Mouse (Mus musculus): ENCODE results near the gene Efnb2.

Gene Efnb2

GRCm38 (mm10) chr8:8661103-8661758, at the start of gene Efnb2:
Efnb2 (minus strand) TSS chr8:8661242.
- DNase-seq (ENCODE audit: inconsistent ontology term): peak; percentile 99

GRCm38 (mm10) chr8:8704813-8705212, 43.8 kb upstream of the Efnb2 start:
- DNase-seq (ENCODE audit: inconsistent ontology term): peak; percentile 19

- no peak for DNase-seq (ENCODE audit: inconsistent ontology term)
Observed at GRCm38 (mm10) chr8:8703668-8704067, 42.6 kb upstream of the Efnb2 start.

GRCm38 (mm10) chr8:8700821-8701220, 39.8 kb upstream of the Efnb2 start:
- no peak for DNase-seq (ENCODE audit: inconsistent ontology term)

- DNase-seq (ENCODE audit: inconsistent ontology term): no peak
Observed at GRCm38 (mm10) chr8:8700229-8700628, 39.2 kb upstream of the Efnb2 start.

- DNase-seq (ENCODE audit: inconsistent ontology term): peak; percentile 96
Observed at GRCm38 (mm10) chr8:8690146-8691092, 29.4 kb upstream of the Efnb2 start, which contains the start of gene Arglu1. Arglu1 (minus strand) TSS chr8:8690521.

GRCm38 (mm10) chr8:8689454-8690145, 28.6 kb upstream of the Efnb2 start:
- peak; percentile 77 for DNase-seq (ENCODE audit: inconsistent ontology term)

GRCm38 (mm10) chr8:8688823-8689453, 27.9 kb upstream of the Efnb2 start:
- no peak for DNase-seq (ENCODE audit: inconsistent ontology term)

- DNase-seq (ENCODE audit: inconsistent ontology term): no peak
Observed at GRCm38 (mm10) chr8:8685517-8685916, 24.5 kb upstream of the Efnb2 start.

GRCm38 (mm10) chr8:8682697-8683096, 21.7 kb upstream of the Efnb2 start:
- DNase-seq (ENCODE audit: inconsistent ontology term): no peak

- no peak for DNase-seq (ENCODE audit: inconsistent ontology term)
Observed at GRCm38 (mm10) chr8:8678236-8678635, 17.2 kb upstream of the Efnb2 start.

- no peak for DNase-seq (ENCODE audit: inconsistent ontology term)
Observed at GRCm38 (mm10) chr8:8674864-8675263, 13.8 kb upstream of the Efnb2 start.

- peak; percentile 86 for DNase-seq (ENCODE audit: inconsistent ontology term)
Observed at GRCm38 (mm10) chr8:8661759-8662138, 707 bp upstream of the Efnb2 start.

GRCm38 (mm10) chr8:8660307-8661098, 539 bp downstream of the Efnb2 start:
- DNase-seq (ENCODE audit: inconsistent ontology term): peak; percentile 49

GRCm38 (mm10) chr8:8659503-8660306, 1.3 kb downstream of the Efnb2 start:
- peak; percentile 50 for DNase-seq (ENCODE audit: inconsistent ontology term)

GRCm38 (mm10) chr8:8658426-8659224, 2.4 kb downstream of the Efnb2 start:
- peak; percentile 95 for DNase-seq (ENCODE audit: inconsistent ontology term)

- DNase-seq (ENCODE audit: inconsistent ontology term): peak; percentile 50
Observed at GRCm38 (mm10) chr8:8657692-8658355, 3.2 kb downstream of the Efnb2 start.

GRCm38 (mm10) chr8:8656578-8657441, 4.2 kb downstream of the Efnb2 start:
- peak; percentile 53 for DNase-seq (ENCODE audit: inconsistent ontology term)

All from Muller cell, postnatal 12 days (primary cell).